Mouse (Mus musculus) embryonic fibroblast, embryonic 13.5 days (primary cell): ENCODE results near the gene Ebf1.

Experiments
- CTCF ChIP-seq: IDR thresholded peaks from 2 replicates; pipeline ENCODE4 v1.5.1; 2011; ENCODE audit warnings: mild to moderate bottlenecking, control low read depth, low read length, moderate library complexity, borderline replicate concordance; ENCODE audit not compliant: insufficient read depth
- POLR2A ChIP-seq: IDR thresholded peaks from 2 replicates; pipeline ENCODE4 v1.6.1; 2011; ENCODE audit warnings: low read depth, mild to moderate bottlenecking, control low read depth, low read length, moderate library complexity

- TF ChIP-seq POLR2A (no peak), CTCF (no peak)
These were observed 191.9 kb downstream of the Ebf1 start for GRCm38 (mm10) chr11:44808855-44809546.
